ENCODE assay signal across 18 mouse cellular contexts in the genomic region with DNA sequence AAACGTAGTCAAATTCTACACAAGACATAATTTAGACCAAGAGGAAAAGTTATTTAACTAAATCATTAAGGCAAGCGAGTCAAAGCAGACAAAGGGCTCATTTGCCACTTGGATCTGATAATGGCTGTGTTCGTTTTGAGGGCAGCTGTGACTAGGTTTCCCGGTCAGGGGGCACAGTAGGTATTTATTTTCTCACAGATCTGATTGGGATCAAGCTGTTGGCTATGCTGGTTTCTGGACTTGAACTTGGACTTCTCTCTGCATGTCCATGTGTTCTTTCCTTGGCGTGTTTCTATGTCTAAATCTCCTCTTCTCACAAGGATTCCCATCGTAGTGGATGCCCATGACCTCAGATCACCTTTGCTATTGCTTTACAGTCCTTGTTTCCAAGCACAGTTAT.
DNase-seq lines count a peak whose midpoint lies in the region; ATAC-seq and TF ChIP-seq lines count a peak whose summit lies in the region.
"Had no signal": no experiment of that assay in that cellular context is flagged by ENCODE, and none has a peak within 500 bp of the region (broad histone marks: within the 10 kb centered on the region; RNA-seq: fewer than 3 reads in every experiment).

No protein-coding gene starts in this region.

- TF ChIP-seq POLR2A in brain, embryonic 14.5 days (IDR thresholded peaks at IDR 0.05; ENCODE audit: borderline replicate concordance, extremely low read depth, insufficient read depth, insufficient read length, poor library complexity, severe bottlenecking), result no peak

- intact Hi-C loops in left cerebral cortex, postnatal 4 days (cut with DNase I), result no loop called here
- intact Hi-C loops in left cerebral cortex, postnatal 14 days (cut with DNase I), result loop anchor here (10.0 kb wide), 1 partner anchor 250 kb away; no protein-coding TSS in a partner anchor

- DNase-seq in cerebellum, adult 9-11 months, result peak; percentile 34
- DNase-seq in left cerebral cortex, postnatal 4 days, result peak; percentile 41
- DNase-seq in left cerebral cortex, postnatal 14 days (ENCODE audit: low spot score in 2 of 2), result no peak
- peak; percentile 17 for DNase-seq in brain, embryonic 14.5 days (ENCODE audit: low read depth)
- DNase-seq in cerebellum, postnatal 25 days, result peak; percentile 34 to 43
- DNase-seq in urinary bladder, postnatal 25 days (ENCODE audit: low spot score), result no peak
- DNase-seq in ovary, postnatal 14 days (ENCODE audit: low spot score), result no peak
- DNase-seq: adrenal gland, adult 2 months; adrenal gland, postnatal 14 days; embryo, embryonic 11 days; gastrocnemius, postnatal 25 days; heart, adult 18-20 months; heart, postnatal 10 days; heart, postnatal 36 days; kidney, adult 11 months had no signal

- no peak for ATAC-seq in cerebellum, adult (ENCODE audit: insufficient number of reproducible peaks, low FRiP score, low TSS enrichment)
- ATAC-seq: CD4-positive, CD25-positive, alpha-beta regulatory T cell, adult 4 months; forebrain, embryonic 15.5 days had no signal

- no peak for TF ChIP-seq CTCF in brain, embryonic 14.5 days (IDR thresholded peaks at IDR 0.05; ENCODE audit: borderline replicate concordance, extremely low read depth, insufficient read depth, insufficient read length)

Comparison
In these comparisons a context has a peak if more than half of its experiments do, and no peak if none do; other contexts are left out.
1. DNase-seq: peak in cerebellum, adult 9-11 months (single experiment), left cerebral cortex, postnatal 4 days (single experiment), brain, embryonic 14.5 days (single experiment) and cerebellum, postnatal 25 days (2 of 2); none in left cerebral cortex, postnatal 14 days (0 of 2), urinary bladder, postnatal 25 days (single experiment) and ovary, postnatal 14 days (single experiment).